Mouse (Mus musculus): ENCODE data around the gene Slc6a21.

DNA sequence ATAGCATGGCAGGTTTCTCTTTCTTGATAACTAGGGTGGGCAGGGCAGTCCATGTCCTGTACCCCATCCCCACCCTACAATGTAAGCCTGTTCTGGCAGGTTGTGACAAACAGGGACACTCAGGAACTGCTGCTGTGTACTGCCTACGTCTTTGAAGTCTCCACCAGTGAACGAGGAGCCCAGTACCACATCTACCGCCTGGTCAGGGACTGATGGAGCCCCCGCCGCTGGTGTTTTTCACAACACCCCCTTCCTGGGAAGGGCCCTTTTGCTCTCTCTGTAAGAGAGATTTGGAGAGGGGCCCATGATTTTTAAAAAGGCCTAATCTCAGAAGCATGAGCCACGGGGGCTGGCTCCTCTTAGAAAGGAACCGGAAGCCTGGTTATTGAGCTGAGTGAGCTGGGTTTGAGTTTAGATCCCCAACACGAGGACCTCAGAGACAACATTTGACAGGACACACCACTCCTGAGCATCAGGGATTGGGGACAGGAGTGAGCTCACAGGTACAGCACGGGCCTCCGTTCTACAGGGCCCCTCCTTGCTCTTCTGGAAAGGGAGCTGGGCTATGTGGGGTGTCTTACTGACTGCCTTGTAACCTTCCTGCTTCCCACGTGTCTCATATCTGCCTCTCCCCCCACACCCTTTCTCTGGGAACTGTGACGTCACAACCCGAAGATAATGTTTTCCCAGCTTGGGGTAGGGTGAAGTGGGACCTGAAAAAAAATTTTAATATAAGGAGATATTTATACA is 44.4 kb upstream of the Slc6a21 start:
- no peak for TF ChIP-seq MEF2A (IDR thresholded peaks at IDR 0.05; ENCODE audit: borderline replicate concordance, low read depth, low read length)
- no peak for TF ChIP-seq BHLHE40 (IDR thresholded peaks at IDR 0.05; ENCODE audit: low read depth, low read length)
- no peak for TF ChIP-seq CTCF (conservative IDR thresholded peaks at IDR 0.05 in 1 of 2, IDR thresholded peaks at IDR 0.05 in 1 of 2; ENCODE audit: low read depth in 2 of 2, low read length in 2 of 2)
- TF ChIP-seq ETS1 (conservative IDR thresholded peaks at IDR 0.05; ENCODE audit: low read depth, low read length), result no peak
- TF ChIP-seq POLR2A (IDR thresholded peaks at IDR 0.05; ENCODE audit: low read depth, low read length), result no peak; the same call in 1 of the 2 replicates
- no peak for TF ChIP-seq EP300 (IDR thresholded peaks at IDR 0.05; ENCODE audit: low read length)
- no peak for TF ChIP-seq MAX (IDR thresholded peaks at IDR 0.05; ENCODE audit: low read length)
- TF ChIP-seq RAD21 (IDR thresholded peaks at IDR 0.05; ENCODE audit: low read depth, low read length), result no peak
- no peak for TF ChIP-seq JUND (conservative IDR thresholded peaks at IDR 0.05; ENCODE audit: low read depth, low read length)
- TF ChIP-seq POLR2AphosphoS2 (IDR thresholded peaks at IDR 0.05; ENCODE audit: low read depth, low read length), result 0 out of 2 replicates have a peak, but pooled peaks have one; percentile 1
- TF ChIP-seq USF1 (IDR thresholded peaks at IDR 0.05; ENCODE audit: low read depth, low read length), result no peak
- TF ChIP-seq ZMIZ1 (IDR thresholded peaks at IDR 0.05; ENCODE audit: low read depth, low read length), result no peak
- no peak for TF ChIP-seq TBP (conservative IDR thresholded peaks at IDR 0.05; ENCODE audit: low read depth, low read length)
- no peak for TF ChIP-seq CHD2 (IDR thresholded peaks at IDR 0.05; ENCODE audit: low read length)
